Mouse (Mus musculus): ENCODE data around the gene Ptprz1. TPM values are rescaled to one million over a fixed set of nuclear protein-coding genes. Genes with fewer than 3 reads are reported as not detected.
A peak's percentile ranks its signal among the peaks of the same experiment; 100 is the strongest.

Ptprz1 gene
- total and polyA plus RNA-seq, 2 experiments from 2014 or later, result 115 to 237 TPM

DNA sequence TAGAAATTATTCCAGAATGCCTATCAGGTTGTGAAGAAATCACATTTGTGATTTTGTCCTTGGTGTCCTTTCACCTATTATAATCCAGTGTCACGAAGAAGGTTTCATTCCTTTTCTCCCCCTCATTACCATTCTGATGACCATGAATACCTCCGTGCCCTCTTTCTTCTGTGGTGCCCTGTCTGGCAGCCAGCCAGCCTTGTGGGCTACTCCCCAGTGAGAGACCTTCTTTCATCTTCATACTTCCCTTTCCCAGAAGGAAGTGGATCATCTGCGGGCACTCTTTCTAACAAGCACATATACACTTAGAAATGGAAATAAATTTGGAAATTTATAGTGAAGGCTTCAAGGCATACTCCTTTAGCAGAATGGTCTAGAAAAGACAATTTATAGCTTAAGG lies 26.7 kb downstream of the Ptprz1 start:
- ATAC-seq (no peak), DNase-seq (no peak)
- Histone ChIP-seq H3K4me1 (ENCODE audit: insufficient read depth) (no peaks in the 10 kb centered on the region), H3K9ac (no peak overlapping the region), H3K27ac (ENCODE audit: low read depth, low read length) (no peak overlapping the region), H3K4me2 (ENCODE audit: low read depth) (no peak overlapping the region), H3K4me3 (ENCODE audit: low read depth, low read length) (no peak overlapping the region), H3K27me3 (ENCODE audit: insufficient read depth, low read length) (no peaks in the 10 kb centered on the region), H3K36me3 (ENCODE audit: insufficient read depth) (no peaks in the 10 kb centered on the region), H3K9me3 (ENCODE audit: low read length) (no peaks in the 10 kb centered on the region)
- TF ChIP-seq CTCF (IDR thresholded peaks at IDR 0.05; ENCODE audit: low read depth), result no peak
- 14% methylated on average over 3 of the region's 3 CpGs for WGBS

GRCm38 (mm10) chr6:22908510-22909256 lies 33.4 kb downstream of the Ptprz1 start:
- 59% methylated on average over 6 of the region's 6 CpGs for WGBS
- DNase-seq (no peak), ATAC-seq (no peak; the same call in 1 of the 2 replicates)
- no peak overlapping the region for H3K27ac ChIP-seq (ENCODE audit: low read depth, low read length)
- H3K9ac ChIP-seq, result no peak overlapping the region
- no peaks in the 10 kb centered on the region for H3K9me3 ChIP-seq (ENCODE audit: low read length)
- no peak overlapping the region for H3K4me2 ChIP-seq (ENCODE audit: low read depth)
- no peaks in the 10 kb centered on the region for H3K36me3 ChIP-seq (ENCODE audit: insufficient read depth)
- H3K4me3 ChIP-seq (ENCODE audit: low read depth, low read length), result no peak overlapping the region
- no peaks in the 10 kb centered on the region for H3K27me3 ChIP-seq (ENCODE audit: insufficient read depth, low read length)
- no peaks in the 10 kb centered on the region for H3K4me1 ChIP-seq (ENCODE audit: insufficient read depth)
- TF ChIP-seq CTCF (IDR thresholded peaks at IDR 0.05; ENCODE audit: low read depth), result no peak

DNA sequence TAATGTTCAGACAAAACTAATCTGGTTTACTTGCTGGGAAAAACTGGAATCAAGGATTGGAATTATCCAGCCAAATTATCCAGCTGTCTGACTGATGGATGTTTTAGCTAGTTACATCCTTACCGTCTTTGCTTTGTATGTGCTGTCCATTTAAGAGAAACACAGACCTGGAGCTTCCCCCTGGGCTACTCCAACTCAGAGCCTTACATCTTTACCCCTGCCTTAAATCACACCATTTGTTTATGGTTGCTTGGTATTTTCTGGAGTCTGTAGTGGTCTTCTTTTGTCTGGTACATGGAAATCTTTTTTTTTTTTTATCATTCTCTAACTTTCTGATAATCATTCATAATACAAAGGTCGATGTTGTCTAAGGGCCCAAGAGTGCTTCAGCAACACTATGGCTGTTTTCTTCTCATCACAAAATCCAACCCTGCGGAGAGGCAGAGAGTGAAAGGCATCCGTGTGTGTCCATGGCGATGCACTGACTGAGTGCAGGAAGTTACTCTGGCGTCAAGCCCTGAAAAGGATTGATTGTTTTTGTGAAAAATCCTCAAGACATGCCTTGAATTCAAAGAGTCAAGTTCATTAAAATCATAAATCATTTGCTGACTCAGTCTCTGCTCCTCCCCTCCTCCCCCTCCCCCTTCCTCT lies 34.1 kb downstream of the Ptprz1 start:
- Histone ChIP-seq H3K9ac (no peak overlapping the region), H3K9me3 (ENCODE audit: low read length) (no peaks in the 10 kb centered on the region), H3K4me3 (ENCODE audit: low read depth, low read length) (no peak overlapping the region), H3K27ac (ENCODE audit: low read depth, low read length) (no peak overlapping the region), H3K36me3 (ENCODE audit: insufficient read depth) (no peaks in the 10 kb centered on the region), H3K4me2 (ENCODE audit: low read depth) (no peak overlapping the region), H3K27me3 (ENCODE audit: insufficient read depth, low read length) (no peaks in the 10 kb centered on the region), H3K4me1 (ENCODE audit: insufficient read depth) (no peaks in the 10 kb centered on the region)
- ATAC-seq (peak; percentile 58), DNase-seq (no peak)
- whole genome bisulfite sequencing, result 18% methylated on average over 6 of the region's 6 CpGs
- no peak for TF ChIP-seq CTCF (IDR thresholded peaks at IDR 0.05; ENCODE audit: low read depth)

GRCm38 (mm10) chr6:22909908-22910260 lies 34.6 kb downstream of the Ptprz1 start:
- no peaks in the 10 kb centered on the region for H3K9me3 ChIP-seq (ENCODE audit: low read length)
- H3K27me3 ChIP-seq (ENCODE audit: insufficient read depth, low read length), result no peaks in the 10 kb centered on the region
- H3K27ac ChIP-seq (ENCODE audit: low read depth, low read length), result no peak overlapping the region
- ATAC-seq (no peak), DNase-seq (no peak)
- H3K4me2 ChIP-seq (ENCODE audit: low read depth), result no peak overlapping the region
- 31% methylated on average over 4 of the region's 4 CpGs for WGBS
- H3K4me1 ChIP-seq (ENCODE audit: insufficient read depth), result no peaks in the 10 kb centered on the region
- H3K9ac ChIP-seq, result no peak overlapping the region
- TF ChIP-seq CTCF (IDR thresholded peaks at IDR 0.05; ENCODE audit: low read depth), result no peak
- no peaks in the 10 kb centered on the region for H3K36me3 ChIP-seq (ENCODE audit: insufficient read depth)
- no peak overlapping the region for H3K4me3 ChIP-seq (ENCODE audit: low read depth, low read length)

- ATAC-seq, result peak; percentile 80
- Histone ChIP-seq H3K4me1 (ENCODE audit: insufficient read depth) (no peaks in the 10 kb centered on the region), H3K27me3 (ENCODE audit: insufficient read depth, low read length) (no peaks in the 10 kb centered on the region), H3K27ac (ENCODE audit: low read depth, low read length) (no peak overlapping the region), H3K4me2 (ENCODE audit: low read depth) (no peak overlapping the region), H3K9ac (no peak overlapping the region), H3K36me3 (ENCODE audit: insufficient read depth) (no peaks in the 10 kb centered on the region), H3K9me3 (ENCODE audit: low read length) (no peaks in the 10 kb centered on the region), H3K4me3 (ENCODE audit: low read depth, low read length) (no peak overlapping the region)
- 2% methylated on average over 1 of the region's 1 CpGs for WGBS
- TF ChIP-seq CTCF (IDR thresholded peaks at IDR 0.05; ENCODE audit: low read depth), result no peak
- DNase-seq, result no peak
Measured at GRCm38 (mm10) chr6:22922880-22923279, 47.6 kb downstream of the Ptprz1 start.

GRCm38 (mm10) chr6:22932768-22933265 lies 57.5 kb downstream of the Ptprz1 start:
- H3K36me3 ChIP-seq (ENCODE audit: insufficient read depth), result no peaks in the 10 kb centered on the region
- no peak for TF ChIP-seq CTCF (IDR thresholded peaks at IDR 0.05; ENCODE audit: low read depth)
- H3K27ac ChIP-seq (ENCODE audit: low read depth, low read length), result no peak overlapping the region
- H3K9me3 ChIP-seq (ENCODE audit: low read length), result no peaks in the 10 kb centered on the region
- DNase-seq, result no peak
- H3K27me3 ChIP-seq (ENCODE audit: insufficient read depth, low read length), result no peaks in the 10 kb centered on the region
- 53% methylated on average over 2 of the region's 2 CpGs for WGBS
- ATAC-seq, result 0 out of 2 replicates have a peak, but pooled peaks have one; percentile 25
- no peak overlapping the region for H3K4me3 ChIP-seq (ENCODE audit: low read depth, low read length)
- H3K4me1 ChIP-seq (ENCODE audit: insufficient read depth), result 0 out of 2 replicates have a peak, but pooled peaks cover 8% of the 10 kb centered on the region
- no peak overlapping the region for H3K9ac ChIP-seq
- no peak overlapping the region for H3K4me2 ChIP-seq (ENCODE audit: low read depth)

DNA sequence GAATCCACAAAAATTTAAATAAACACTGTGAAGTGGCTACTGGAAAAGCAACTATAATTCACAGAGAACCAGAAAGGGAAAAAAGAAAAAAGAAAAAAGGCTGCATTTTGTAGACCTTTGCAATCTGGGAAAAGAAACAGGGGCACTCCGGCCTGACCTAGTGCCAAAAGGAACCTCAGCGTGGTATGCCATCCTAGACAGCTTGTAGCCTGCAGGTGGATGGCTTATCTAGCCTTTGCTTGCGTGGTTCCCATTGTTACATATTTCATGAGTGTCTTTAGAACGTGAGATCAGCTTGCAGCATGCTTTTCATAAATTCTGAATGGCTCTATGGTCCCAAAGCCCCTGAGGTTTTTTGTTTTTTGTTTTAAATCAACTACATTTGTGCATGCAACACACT lies 61.8 kb downstream of the Ptprz1 start:
- Histone ChIP-seq H3K4me3 (ENCODE audit: low read depth, low read length) (no peak overlapping the region), H3K9ac (no peak overlapping the region), H3K4me2 (ENCODE audit: low read depth) (no peak overlapping the region), H3K9me3 (ENCODE audit: low read length) (no peaks in the 10 kb centered on the region), H3K4me1 (ENCODE audit: insufficient read depth) (0 out of 2 replicates have a peak, but pooled peaks cover 9% of the 10 kb centered on the region), H3K36me3 (ENCODE audit: insufficient read depth) (no peaks in the 10 kb centered on the region), H3K27me3 (ENCODE audit: insufficient read depth, low read length) (no peaks in the 10 kb centered on the region), H3K27ac (ENCODE audit: low read depth, low read length) (no peak overlapping the region)
- TF ChIP-seq CTCF (IDR thresholded peaks at IDR 0.05; ENCODE audit: low read depth), result no peak
- whole genome bisulfite sequencing, result 27% methylated on average over 4 of the region's 4 CpGs
- ATAC-seq, result no peak
- DNase-seq, result no peak

Data from forebrain, postnatal 0 days (tissue).